Comparison of ENCODE assay signal across 17 mouse cellular contexts in the genomic region with DNA sequence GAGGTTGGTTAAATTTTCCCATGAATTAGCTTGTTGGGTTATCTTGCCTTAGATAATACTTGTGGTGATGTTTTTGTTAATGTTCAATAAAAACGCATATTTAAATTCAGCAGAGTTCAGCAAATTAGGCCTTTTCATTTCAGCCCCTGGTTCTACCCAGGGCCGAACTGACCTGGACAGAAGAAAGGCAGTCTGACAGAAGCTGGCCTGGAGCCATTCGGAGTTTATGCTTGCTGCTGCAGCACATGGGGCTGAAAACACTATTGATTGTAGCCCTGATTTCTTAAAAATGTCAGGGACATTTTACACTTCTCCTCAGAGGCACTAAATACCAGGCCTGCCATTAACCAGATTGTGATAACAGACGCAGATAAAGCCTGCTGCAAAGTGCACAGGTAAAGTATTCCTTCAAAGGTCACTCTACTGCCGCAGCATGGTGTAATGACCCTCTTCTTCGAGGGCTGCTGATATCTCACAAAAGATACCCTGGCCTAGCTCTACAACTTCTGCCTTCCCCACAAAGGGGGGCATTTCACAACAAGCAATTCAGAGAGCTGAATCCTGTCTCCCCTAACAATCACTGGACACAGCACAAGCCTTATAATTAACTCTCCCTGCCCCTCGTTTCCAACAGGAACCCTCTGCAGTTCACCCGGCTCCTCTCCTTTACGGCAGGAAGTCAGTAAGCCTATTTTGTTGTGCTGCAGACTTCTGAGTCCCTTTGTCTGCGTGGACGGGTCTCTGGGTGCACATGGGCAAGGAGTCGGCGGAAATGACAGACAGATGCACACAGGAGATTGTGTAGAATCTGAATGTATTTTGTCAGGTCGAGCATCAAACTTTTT.
A peak's percentile ranks its signal among the peaks of the same experiment; 100 is the strongest.
DNase-seq lines count a peak whose midpoint lies in the region; ATAC-seq and TF ChIP-seq lines count a peak whose summit lies in the region.
"Had no signal": no experiment of that assay in that cellular context is flagged by ENCODE, and none has a peak within 500 bp of the region (broad histone marks: within the 10 kb centered on the region; RNA-seq: fewer than 3 reads in every experiment).

No protein-coding gene starts in this region.

- peak; percentile 47; the same call in 1 of the 2 replicates for ATAC-seq in intestine, embryonic 14.5 days (replicated peaks; ENCODE audit: low FRiP score, low TSS enrichment, low read depth)
- ATAC-seq in intestine, postnatal 0 days = no peak
- ATAC-seq: CD4-positive, CD25-positive, alpha-beta regulatory T cell, adult 4 months; hindbrain, postnatal 0 days; midbrain, embryonic 13.5 days had no signal

- TF ChIP-seq CTCF in intestine, postnatal 0 days (IDR thresholded peaks at IDR 0.05; ENCODE audit: low read depth) = no peak

- intact Hi-C loops in left cerebral cortex, postnatal 36 days (cut with DNase I) = no loop called here

- no peak overlapping the region for H3K4me2 ChIP-seq in intestine, embryonic 14.5 days (ENCODE audit: low read length)
- no peak overlapping the region for H3K4me2 ChIP-seq in intestine, postnatal 0 days (replicated peaks; ENCODE audit: low read depth)
- H3K4me2 ChIP-seq: embryonic facial prominence, embryonic 12.5 days; heart, embryonic 11.5 days; limb, embryonic 15.5 days; midbrain, embryonic 13.5 days had no signal

- H3K9ac ChIP-seq in intestine, embryonic 14.5 days (ENCODE audit: low read length) = no peak overlapping the region
- H3K9ac ChIP-seq in intestine, postnatal 0 days (ENCODE audit: low read depth, low read length) = no peak overlapping the region
- H3K9ac ChIP-seq: embryonic facial prominence, embryonic 12.5 days; limb, embryonic 15.5 days; midbrain, embryonic 13.5 days had no signal

- DNase-seq in intestine, embryonic 14.5 days (ENCODE audit: low spot score) = peak; percentile 52
- DNase-seq in ES-CJ7 (ENCODE audit: low read depth, low spot score) (peak; percentile 75), ZHBTc4 (ENCODE audit: low read depth, low spot score) (peak; percentile 31)
- no peak for DNase-seq in limb, embryonic 10.5 days (ENCODE audit: low spot score)
- DNase-seq in right cerebral cortex, postnatal 25 days = no peak
- no peak for DNase-seq in left cerebral cortex, postnatal 36 days (ENCODE audit: low spot score in 2 of 2)
- DNase-seq: gastrocnemius, postnatal 25 days; lung, adult 2 months had no signal

- WGBS in intestine, embryonic 14.5 days = 54% methylated on average over 14 of the region's 14 CpGs
- WGBS in intestine, postnatal 0 days = 43% methylated on average over 14 of the region's 14 CpGs
- 61% methylated on average over 14 of the region's 14 CpGs for WGBS in limb, embryonic 10.5 days

- H3K27me3 ChIP-seq in intestine, embryonic 14.5 days (replicated peaks; ENCODE audit: control insufficient read depth, insufficient read depth, low read length) = no peaks in the 10 kb centered on the region
- H3K27me3 ChIP-seq in intestine, postnatal 0 days (replicated peaks; ENCODE audit: control insufficient read depth, insufficient read depth, low read length) = no peaks in the 10 kb centered on the region
- H3K27me3 ChIP-seq in limb, embryonic 10.5 days (ENCODE audit: low read depth, poor library complexity, severe bottlenecking) = no peaks in the 10 kb centered on the region
- H3K27me3 ChIP-seq: embryonic facial prominence, embryonic 12.5 days; limb, embryonic 15.5 days; midbrain, embryonic 13.5 days had no signal

- no peak overlapping the region for H3K4me3 ChIP-seq in intestine, embryonic 14.5 days (ENCODE audit: low read depth, low read length)
- no peak overlapping the region for H3K4me3 ChIP-seq in intestine, postnatal 0 days (ENCODE audit: low read depth, low read length)
- H3K4me3 ChIP-seq in limb, embryonic 10.5 days = no peak overlapping the region
- H3K4me3 ChIP-seq: embryonic facial prominence, embryonic 12.5 days; layer of hippocampus, adult 2 months; limb, embryonic 15.5 days; midbrain, embryonic 13.5 days had no signal

- no peak overlapping the region for H3K27ac ChIP-seq in intestine, embryonic 14.5 days (ENCODE audit: low read depth)
- H3K27ac ChIP-seq in intestine, postnatal 0 days (ENCODE audit: low read depth, low read length) = no peak overlapping the region
- H3K27ac ChIP-seq in limb, embryonic 10.5 days = peak overlapping the region; percentile 73
- H3K27ac ChIP-seq: embryonic facial prominence, embryonic 12.5 days; hindbrain, postnatal 0 days; layer of hippocampus, adult 2 months; limb, embryonic 15.5 days; macrophage; midbrain, embryonic 13.5 days had no signal

- H3K4me1 ChIP-seq in intestine, embryonic 14.5 days (replicated peaks; ENCODE audit: control insufficient read depth, insufficient read depth, low read length) = no peaks in the 10 kb centered on the region
- H3K4me1 ChIP-seq in intestine, postnatal 0 days (replicated peaks; ENCODE audit: control insufficient read depth, insufficient read depth, low read length) = no peaks in the 10 kb centered on the region
- peaks cover 21% of the 10 kb centered on the region for H3K4me1 ChIP-seq in limb, embryonic 10.5 days
- H3K4me1 ChIP-seq: embryonic facial prominence, embryonic 12.5 days; limb, embryonic 15.5 days had no signal

- H3K36me3 ChIP-seq in intestine, embryonic 14.5 days (ENCODE audit: control insufficient read depth, insufficient read depth, low read length) = no peaks in the 10 kb centered on the region
- H3K36me3 ChIP-seq in intestine, postnatal 0 days (ENCODE audit: control insufficient read depth, insufficient read depth) = no peaks in the 10 kb centered on the region
- H3K36me3 ChIP-seq in limb, embryonic 10.5 days = no peaks in the 10 kb centered on the region
- H3K36me3 ChIP-seq: embryonic facial prominence, embryonic 12.5 days; limb, embryonic 15.5 days; midbrain, embryonic 13.5 days had no signal

- H3K9me3 ChIP-seq in intestine, embryonic 14.5 days (ENCODE audit: control insufficient read depth, low read length) = no peaks in the 10 kb centered on the region
- no peaks in the 10 kb centered on the region for H3K9me3 ChIP-seq in intestine, postnatal 0 days (ENCODE audit: control insufficient read depth)
- no peaks in the 10 kb centered on the region for H3K9me3 ChIP-seq in limb, embryonic 10.5 days (replicated peaks)
- H3K9me3 ChIP-seq: embryonic facial prominence, embryonic 12.5 days; limb, embryonic 15.5 days; midbrain, embryonic 13.5 days had no signal

Comparison
In these comparisons a context has a peak if more than half of its experiments do, and no peak if none do; other contexts are left out.
1. DNase-seq: peak in intestine, embryonic 14.5 days (single experiment), ES-CJ7 (single experiment) and ZHBTc4 (single experiment); none in limb, embryonic 10.5 days (single experiment), right cerebral cortex, postnatal 25 days (single experiment) and left cerebral cortex, postnatal 36 days (0 of 2).